Mouse (Mus musculus) heart, adult 10 weeks (tissue): ENCODE measurements around the gene Trit1. TPM values are rescaled to one million over a fixed set of nuclear protein-coding genes. Genes with fewer than 3 reads are reported as not detected.

ENCODE experiments used
- polyA plus RNA-seq: library from polyadenylated mRNA; stranded (reverse); fragments of 350-450 nt; fragmentation: Illumina TruSeq; extraction: RNeasy Lipid Tissue Mini Kit (QIAGEN cat#74804); gene quantifications from one replicate; pipeline ENCODE4 v1.2.3, GENCODE M21; 2014; ENCODE audit warnings: low read depth, low replicate concordance

The Trit1 gene
- 7.1 TPM for polyA plus RNA-seq

DNA sequence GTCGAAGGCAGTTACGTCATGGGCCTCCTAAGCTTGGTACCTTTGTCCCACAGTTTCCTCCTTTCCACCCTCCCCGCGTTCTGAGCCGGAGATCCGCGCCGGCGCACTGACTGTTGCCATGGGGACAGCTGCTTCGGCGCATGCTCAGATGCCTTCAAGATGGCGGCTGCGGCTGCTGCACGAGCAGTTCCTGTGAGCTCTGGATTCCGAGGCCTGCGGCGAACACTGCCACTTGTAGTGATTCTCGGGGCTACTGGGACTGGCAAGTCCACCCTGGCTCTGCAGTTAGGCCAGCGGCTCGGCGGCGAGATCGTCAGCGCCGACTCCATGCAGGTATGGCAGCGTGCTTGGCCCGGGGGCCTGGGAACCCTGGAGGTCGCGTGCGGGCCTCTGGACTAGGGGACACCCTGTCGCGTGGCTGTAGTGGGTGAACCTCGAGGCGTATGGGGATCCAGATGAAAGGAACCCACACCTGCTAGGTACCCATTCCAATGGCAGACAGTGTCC is at the start of gene Trit1:
TSS of gene Trit1 (plus strand) at position 147 of the 507 bp plus-strand sequence.

GRCm38 (mm10) chr4:122995404-122996220 is 20.8 kb upstream of the Trit1 start, which contains the start of gene Mycl:
Gene Mycl (plus strand): TSS chr4:122995652.

Other genes with a start within 250 kb of the Trit1 start
- gene Ppt1, start 180.4 kb upstream of the Trit1 start, polyA plus RNA-seq: 60.8 TPM
- gene Cap1, start 130.5 kb upstream of the Trit1 start, polyA plus RNA-seq: 42.5 TPM
- gene Mfsd2a, start 55.4 kb upstream of the Trit1 start, polyA plus RNA-seq: not detected
- gene Mycl, start 20.9 kb upstream of the Trit1 start, polyA plus RNA-seq: not detected
- not detected for gene Bmp8b, start 88.6 kb downstream of the Trit1 start, polyA plus RNA-seq
- not detected for gene Oxct2b, start 99.7 kb downstream of the Trit1 start, polyA plus RNA-seq
- 27.3 TPM for gene Ppie, start 123.4 kb downstream of the Trit1 start, polyA plus RNA-seq
- gene Hpcal4, start 166.6 kb downstream of the Trit1 start, polyA plus RNA-seq: not detected
- gene Nt5c1a, start 184.9 kb downstream of the Trit1 start, polyA plus RNA-seq: 21.0 TPM
- 19.7 TPM for gene Heyl, start 217.0 kb downstream of the Trit1 start, polyA plus RNA-seq
- gene Pabpc4, start 245.8 kb downstream of the Trit1 start, polyA plus RNA-seq: 266 TPM